In genomic region chr11:63862746-63863145, GRCm38 (mm10) we compare ENCODE assay signal across 25 mouse cellular contexts. TPM values are rescaled to one million over a fixed set of nuclear protein-coding genes. Genes with fewer than 3 reads are reported as not detected.
DNase-seq lines count a peak whose midpoint lies in the region; ATAC-seq and TF ChIP-seq lines count a peak whose summit lies in the region.
"Had no signal": no experiment of that assay in that cellular context is flagged by ENCODE, and none has a peak within 500 bp of the region (broad histone marks: within the 10 kb centered on the region; RNA-seq: fewer than 3 reads in every experiment).

No protein-coding gene starts in this region.

- no peaks in the 10 kb centered on the region for H3K79me2 ChIP-seq in liver, adult 2 months (ENCODE audit: control insufficient read depth, insufficient read depth, low read length)

- WGBS in liver, adult 2 months = 3% methylated on average over 1 of the region's 1 CpGs
- WGBS in heart, embryonic 10.5 days = 75% methylated on average over 1 of the region's 1 CpGs

- H3K9ac ChIP-seq in liver, adult 2 months (ENCODE audit: low read depth, low read length) = no peak overlapping the region
- H3K9ac ChIP-seq: embryonic facial prominence, embryonic 13.5 days; intestine, embryonic 15.5 days; limb, embryonic 13.5 days; neural tube, embryonic 13.5 days had no signal

- peak; percentile 17 to 32; a peak in 2 of 4 replicates for ATAC-seq in hematopoietic stem cell, adult 5-6 weeks (replicated peaks in 1 of 2; ENCODE audit: insufficient read depth in 1 of 2, low FRiP score in 2 of 2, low TSS enrichment in 1 of 2, low read depth in 1 of 2, poor library complexity in 2 of 2, severe bottlenecking in 2 of 2)
- ATAC-seq: forebrain, embryonic 14.5 days; hindbrain, embryonic 16.5 days; midbrain, embryonic 16.5 days had no signal

- H3K9me3 ChIP-seq in heart, embryonic 10.5 days = no peaks in the 10 kb centered on the region
- H3K9me3 ChIP-seq: embryonic facial prominence, embryonic 13.5 days; hindbrain, embryonic 10.5 days; intestine, embryonic 15.5 days; limb, embryonic 13.5 days; neural tube, embryonic 13.5 days had no signal

- no peaks in the 10 kb centered on the region for H3K27me3 ChIP-seq in liver, adult 2 months (ENCODE audit: control insufficient read depth, insufficient read depth, low read length)
- H3K27me3 ChIP-seq in heart, embryonic 10.5 days (ENCODE audit: insufficient read depth, poor library complexity, severe bottlenecking) = no peaks in the 10 kb centered on the region
- H3K27me3 ChIP-seq: intestine, embryonic 15.5 days; neural tube, embryonic 13.5 days had no signal

- no peak for TF ChIP-seq CTCF in liver, adult 2 months (IDR thresholded peaks at IDR 0.05; ENCODE audit: low read depth, low read length)

- TF ChIP-seq POLR2A in liver, adult 2 months (IDR thresholded peaks at IDR 0.05; ENCODE audit: extremely low read depth, insufficient read depth, low read length) = no peak

- no peaks in the 10 kb centered on the region for H3K36me3 ChIP-seq in liver, adult 2 months (ENCODE audit: control insufficient read depth, insufficient read depth, low read length)
- no peaks in the 10 kb centered on the region for H3K36me3 ChIP-seq in heart, embryonic 10.5 days
- H3K36me3 ChIP-seq: embryonic facial prominence, embryonic 13.5 days; hindbrain, embryonic 10.5 days; intestine, embryonic 15.5 days; limb, embryonic 13.5 days; neural tube, embryonic 13.5 days had no signal

- H3K27ac ChIP-seq in liver, adult 2 months (replicated peaks; ENCODE audit: insufficient read depth, low read depth, low read length) = no peak overlapping the region
- no peak overlapping the region for H3K27ac ChIP-seq in heart, embryonic 10.5 days
- H3K27ac ChIP-seq: embryonic facial prominence, embryonic 13.5 days; gastrocnemius, adult 2 months; hindbrain, embryonic 10.5 days; intestine, embryonic 15.5 days; limb, embryonic 13.5 days; neural tube, embryonic 13.5 days had no signal

- no peak overlapping the region for H3K4me3 ChIP-seq in liver, adult 2 months (ENCODE audit: insufficient read depth, low read depth, low read length)
- no peak overlapping the region for H3K4me3 ChIP-seq in heart, embryonic 10.5 days
- H3K4me3 ChIP-seq: embryonic facial prominence, embryonic 13.5 days; gastrocnemius, adult 2 months; hindbrain, embryonic 10.5 days; intestine, embryonic 15.5 days; limb, embryonic 13.5 days; myocyte; neural tube, embryonic 13.5 days had no signal

- H3K4me1 ChIP-seq in liver, adult 2 months (ENCODE audit: control insufficient read depth, insufficient read depth, low read length) = peaks cover 18% of the 10 kb centered on the region
- peaks cover 12% of the 10 kb centered on the region for H3K4me1 ChIP-seq in heart, embryonic 10.5 days
- H3K4me1 ChIP-seq: neural tube, embryonic 13.5 days had no signal

- DNase-seq in liver, adult 2 months (ENCODE audit: extremely low read depth, low read depth, low spot score) = peak; percentile 88
- DNase-seq in liver = no peak
- peak; percentile 28 for DNase-seq in 3134 (ENCODE audit: extremely low read depth, insufficient read length, low spot score)
- peak; percentile 81 for DNase-seq in lung, postnatal 25 days (ENCODE audit: low spot score)
- no peak for DNase-seq in heart, embryonic 10.5 days (ENCODE audit: low spot score)
- no peak for DNase-seq in heart, adult 18-20 months
- DNase-seq: adrenal gland, adult 2 months; cerebellum, adult 11-12 months; cerebellum, postnatal 10 days; gastrocnemius, adult 2 months; kidney, adult 8-10 months; kidney, postnatal 10 days; right cerebral cortex, postnatal 4 days; thymus, postnatal 36 days had no signal

RNA-seq across cellular contexts. Expression of gene Hs3st3b1, which starts 59.3 kb away (rescaled TPM):
- 38.5 and 45.6 TPM in 2 replicates for total RNA-seq in liver, adult 2 months (2014; rRNA removed)
- polyA plus RNA-seq in liver, adult 2 months (2012; rRNA removed) = 57.5 and 57.7 TPM in 2 replicates
- total RNA-seq in hematopoietic stem cell, adult 5-6 weeks (2017) = 0.50 and 0.79 TPM in 2 replicates
- polyA plus RNA-seq in heart, embryonic 10.5 days (2016; fragmentation: Nextera tagmentation; extraction: Ambion mirVana) = 5.9 and 23.9 TPM in 2 replicates
- 1 to 10 TPM in 1 of 2 experiments, under 1 TPM in 1; 0.79 to 1.3 TPM for total RNA-seq in heart, adult 18-20 months (2021)
- total RNA-seq: MEL had no signal

Comparison
In these comparisons a context has a peak if more than half of its experiments do, and no peak if none do; other contexts are left out.
1. DNase-seq: peak in liver, adult 2 months (single experiment), 3134 (single experiment) and lung, postnatal 25 days (single experiment); none in liver (single experiment), heart, embryonic 10.5 days (single experiment) and heart, adult 18-20 months (0 of 2).
2. RNA of gene Hs3st3b1, which starts 59.3 kb away (total RNA-seq): 38.5 to 45.6 TPM in liver, adult 2 months; 0.79 to 1.3 TPM in heart, adult 18-20 months and 0.50 to 0.79 TPM in hematopoietic stem cell, adult 5-6 weeks; every median in the first group is over 10 times any median in the second.